8 mouse cellular contexts compared by ENCODE assay signal in genomic region chr1:62986267-62986666, GRCm38 (mm10).
DNase-seq lines count a peak whose midpoint lies in the region; ATAC-seq and TF ChIP-seq lines count a peak whose summit lies in the region.

No protein-coding gene starts in this region.

- peak; percentile 75 for TF ChIP-seq CTCF in cortical plate, adult 2 months (IDR thresholded peaks at IDR 0.05; ENCODE audit: extremely low read depth, insufficient read depth, low read length)

- no peaks in the 10 kb centered on the region for H3K9me3 ChIP-seq in heart, embryonic 15.5 days (replicated peaks)
- H3K9me3 ChIP-seq in liver, embryonic 15.5 days (replicated peaks): no peaks in the 10 kb centered on the region
- no peaks in the 10 kb centered on the region for H3K9me3 ChIP-seq in neural tube, embryonic 14.5 days (ENCODE audit: control insufficient read depth, low read length)

- H3K4me2 ChIP-seq in heart, embryonic 15.5 days: peak overlapping the region; percentile 31
- peak overlapping the region; percentile 36 for H3K4me2 ChIP-seq in liver, embryonic 15.5 days
- peak overlapping the region; percentile 33; the same call in 1 of the 2 replicates for H3K4me2 ChIP-seq in neural tube, embryonic 14.5 days (ENCODE audit: low read depth, low read length)

- H3K27ac ChIP-seq in cortical plate, adult 2 months (ENCODE audit: insufficient read depth, low read length): no peak overlapping the region
- no peak overlapping the region for H3K27ac ChIP-seq in heart, embryonic 15.5 days
- H3K27ac ChIP-seq in liver, embryonic 15.5 days (replicated peaks): no peak overlapping the region
- no peak overlapping the region for H3K27ac ChIP-seq in neural tube, embryonic 14.5 days (ENCODE audit: low read depth, low read length)

- H3K9ac ChIP-seq in heart, embryonic 15.5 days: no peak overlapping the region
- H3K9ac ChIP-seq in liver, embryonic 15.5 days: no peak overlapping the region
- H3K9ac ChIP-seq in neural tube, embryonic 14.5 days (replicated peaks; ENCODE audit: low read depth, low read length): no peak overlapping the region

- WGBS in heart, embryonic 15.5 days: 20% methylated on average over 7 of the region's 7 CpGs
- 18% methylated on average over 7 of the region's 7 CpGs for WGBS in liver, embryonic 15.5 days (ENCODE audit: insufficient replicate concordance)
- WGBS in neural tube, embryonic 14.5 days: 15% methylated on average over 7 of the region's 7 CpGs

- no peak overlapping the region for H3K4me3 ChIP-seq in cortical plate, adult 2 months (ENCODE audit: insufficient read depth, low read length)
- peak overlapping the region; percentile 16; the same call in 1 of the 2 replicates for H3K4me3 ChIP-seq in heart, embryonic 15.5 days
- H3K4me3 ChIP-seq in liver, embryonic 15.5 days (replicated peaks): no peak overlapping the region
- no peak overlapping the region for H3K4me3 ChIP-seq in neural tube, embryonic 14.5 days (ENCODE audit: low read depth, low read length)

- no peaks in the 10 kb centered on the region for H3K27me3 ChIP-seq in heart, embryonic 15.5 days
- no peaks in the 10 kb centered on the region for H3K27me3 ChIP-seq in liver, embryonic 15.5 days
- H3K27me3 ChIP-seq in neural tube, embryonic 14.5 days (ENCODE audit: control insufficient read depth, insufficient read depth, low read length): no peaks in the 10 kb centered on the region

- DNase-seq in B cell, adult 2 months: peak; percentile 59 to 62
- DNase-seq in MEL-GATA-1-ER (ENCODE audit: extremely low read depth, low read depth): peak; percentile 12
- peak; percentile 69 to 83 for DNase-seq in kidney, postnatal 25 days
- DNase-seq in urinary bladder, adult 18-20 months (ENCODE audit: low spot score in 2 of 2): no peak

- ATAC-seq in heart, embryonic 15.5 days (replicated peaks; ENCODE audit: insufficient number of reproducible peaks, insufficient read depth, low FRiP score, low read depth): no peak
- no peak for ATAC-seq in liver, embryonic 15.5 days (ENCODE audit: insufficient read depth)
- no peak for ATAC-seq in neural tube, embryonic 14.5 days (ENCODE audit: low read depth)

- no peaks in the 10 kb centered on the region for H3K36me3 ChIP-seq in heart, embryonic 15.5 days
- no peaks in the 10 kb centered on the region for H3K36me3 ChIP-seq in liver, embryonic 15.5 days (replicated peaks)
- H3K36me3 ChIP-seq in neural tube, embryonic 14.5 days (ENCODE audit: control insufficient read depth, insufficient read depth, low read length): no peaks in the 10 kb centered on the region

- no peaks in the 10 kb centered on the region for H3K4me1 ChIP-seq in cortical plate, adult 2 months (ENCODE audit: control insufficient read depth, insufficient read depth, low read length)
- H3K4me1 ChIP-seq in heart, embryonic 15.5 days (replicated peaks): peaks cover 11% of the 10 kb centered on the region; the same call in 1 of the 2 replicates
- peaks cover 3% of the 10 kb centered on the region; the same call in 1 of the 2 replicates for H3K4me1 ChIP-seq in liver, embryonic 15.5 days (replicated peaks)
- H3K4me1 ChIP-seq in neural tube, embryonic 14.5 days (ENCODE audit: control insufficient read depth, insufficient read depth, low read length): no peaks in the 10 kb centered on the region

- no peak for TF ChIP-seq POLR2A in cortical plate, adult 2 months (IDR thresholded peaks at IDR 0.05; ENCODE audit: extremely low read depth, insufficient read depth, low read length)

Comparison
In these comparisons a context has a peak if more than half of its experiments do, and no peak if none do; other contexts are left out.
1. DNase-seq: peak in B cell, adult 2 months (2 of 2), MEL-GATA-1-ER (single experiment) and kidney, postnatal 25 days (2 of 2); none in urinary bladder, adult 18-20 months (0 of 2).
2. Peak in every context shown above with its lines, with median percentiles within 50 percentile points of each other: H3K4me2 ChIP-seq.